Mouse (Mus musculus) kidney, adult 2 months (tissue): ENCODE measurements around the gene Dram1. TPM values are rescaled to one million over a fixed set of nuclear protein-coding genes. Genes with fewer than 3 reads are reported as not detected.

Source experiments
- DNase-seq: peaks from one replicate; pipeline ENCODE4 v3.0.0; 2021
- H3K27ac ChIP-seq: fragments of 200-500 bp; 2 replicates; pipeline ENCODE4 v1.5.1; 2012; ENCODE audit warnings: low read depth, low read length, control low read depth, inconsistent platforms; ENCODE audit not compliant: insufficient read depth
- H3K27me3 ChIP-seq: fragments of 200-500 bp; replicated peaks from 2 replicates; pipeline ENCODE4 v1.6.1; 2012; ENCODE audit warnings: mild to moderate bottlenecking, moderate library complexity, low read length, inconsistent platforms; ENCODE audit not compliant: control insufficient read depth, insufficient read depth
- H3K36me3 ChIP-seq: fragments of 200-500 bp; 2 replicates; pipeline ENCODE4 v1.6.1; 2012; ENCODE audit warnings: mild to moderate bottlenecking, moderate library complexity, low read length, inconsistent platforms; ENCODE audit not compliant: control insufficient read depth, insufficient read depth
- H3K4me1 ChIP-seq: fragments of 200-500 bp; 2 replicates; pipeline ENCODE4 v1.6.1; 2011; ENCODE audit warnings: low read length; ENCODE audit not compliant: control insufficient read depth, insufficient read depth
- H3K4me3 ChIP-seq: fragments of 200-500 bp; 2 replicates; pipeline ENCODE4 v1.5.1; 2011; ENCODE audit warnings: mild to moderate bottlenecking, low read depth, low read length, control low read depth; ENCODE audit not compliant: insufficient read depth
- CTCF ChIP-seq: fragments of 200-500 bp; conservative IDR thresholded peaks from 2 replicates; pipeline ENCODE4 v1.5.1; 2011; ENCODE audit warnings: low read depth, mild to moderate bottlenecking, control low read depth, low read length, moderate library complexity, mixed read lengths; ENCODE audit not compliant: insufficient read depth, insufficient read length
- POLR2A ChIP-seq: fragments of 200-500 bp; IDR thresholded peaks from one replicate; pipeline ENCODE4 v1.6.1; 2011; ENCODE audit warnings: low read depth, low read length, control low read depth
- WGBS: fragments of 180-500 bp; shearing (Covaris S2); methylation state at CpG from one replicate; pipeline ENCODE4 v1.1.7; 2018; 5-methylcytosine and 5-hydroxymethylcytosine counted together
- polyA plus RNA-seq: library from polyadenylated mRNA; depleted of rRNA; stranded (reverse); fragments of >200 nt; gene quantifications from 2 replicates; pipeline ENCODE4 v1.2.3, GENCODE M21; 2012; rRNA removed

Gene Dram1
- polyA plus RNA-seq, result 16.4 and 18.5 TPM in 2 replicates

DNA sequence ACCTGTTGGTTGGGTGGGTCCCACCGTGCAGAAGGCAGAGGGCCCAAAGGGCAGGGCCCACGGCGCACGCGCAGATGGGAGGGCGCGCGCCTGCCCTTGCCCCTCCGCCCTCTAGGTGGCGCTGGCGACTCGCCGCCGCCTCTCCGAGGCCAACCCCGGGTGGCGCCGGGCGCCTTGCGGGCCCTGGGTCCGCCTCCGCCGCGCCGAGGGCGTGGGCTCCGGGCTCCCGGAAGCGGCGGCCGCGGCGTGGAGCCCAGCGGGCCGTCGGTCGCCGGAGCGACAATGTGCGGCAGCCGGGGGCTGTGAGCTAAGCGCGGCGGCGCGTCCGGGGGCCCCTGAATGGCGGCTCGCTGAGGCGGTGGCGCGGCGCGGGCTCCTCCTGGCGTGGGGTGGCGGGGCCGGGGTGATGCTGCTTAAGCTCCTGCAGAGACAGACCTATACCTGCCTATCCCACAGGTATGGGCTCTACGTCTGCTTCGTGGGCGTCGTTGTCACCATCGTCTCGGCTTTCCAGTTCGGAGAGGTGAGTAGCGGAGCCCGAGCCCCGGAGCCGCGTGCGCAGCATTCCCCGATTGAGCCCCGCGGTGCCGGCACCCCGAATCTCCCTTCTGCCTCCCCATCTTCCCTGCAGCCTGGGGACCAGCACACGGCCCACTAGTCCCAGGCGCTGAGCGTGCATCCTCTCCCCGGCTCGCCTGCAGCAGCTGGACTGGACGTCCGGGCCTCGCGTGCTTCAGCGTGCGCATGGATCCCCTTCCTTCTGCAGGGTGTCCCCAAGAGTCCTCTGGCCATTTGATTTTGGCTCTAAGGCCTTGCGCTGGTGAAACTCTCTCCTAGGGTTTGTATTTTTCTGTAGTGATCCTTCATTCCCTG is at the start of gene Dram1, which contains the start of gene Gnptab:
Dram1 (minus strand) TSS at position 68 of the 873 bp plus-strand sequence.
Gnptab (plus strand) TSS at position 120 of the 873 bp plus-strand sequence.
- Histone ChIP-seq H3K36me3 (no peaks in the 10 kb centered on the region), H3K27ac (0 out of 2 replicates have a peak within 1 kb of the TSS, but pooled peaks have one; percentile 13), H3K4me1 (peaks cover 25% of the 10 kb centered on the region), H3K27me3 (no peaks in the 10 kb centered on the region), H3K4me3 (peak within 1 kb of the TSS; percentile 60)
- under 1% methylated on average over 87 of the region's 87 CpGs for WGBS
- peak; percentile 88 for DNase-seq
- TF ChIP-seq CTCF (peak; percentile 83), POLR2A (no peak)

DNA sequence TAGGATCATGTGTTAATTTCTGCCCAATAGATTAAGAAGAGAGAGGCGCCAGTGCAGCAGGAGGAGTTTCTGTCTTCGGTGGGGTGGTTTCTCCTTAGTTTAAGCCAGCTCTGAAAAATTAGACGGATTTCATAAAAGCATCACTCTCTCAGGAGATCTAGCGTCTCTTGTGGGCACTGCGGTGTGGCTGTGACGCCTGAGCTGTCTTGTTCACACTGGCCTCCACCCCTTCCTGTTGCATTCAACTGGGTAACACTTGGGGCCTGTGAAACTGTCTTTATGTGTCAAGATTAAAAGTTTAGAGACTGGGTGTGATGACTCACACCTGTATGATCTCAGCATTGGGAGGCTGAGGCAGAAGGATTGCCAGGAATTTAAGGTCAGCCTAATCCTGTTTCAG is 49.1 kb upstream of the Dram1 start:
- H3K36me3 ChIP-seq, result peaks cover 2% of the 10 kb centered on the region; the same call in 1 of the 2 replicates
- 90% methylated on average over 6 of the region's 6 CpGs for WGBS
- no peak for DNase-seq
- H3K27me3 ChIP-seq, result no peaks in the 10 kb centered on the region
- TF ChIP-seq CTCF (no peak), POLR2A (no peak)
- H3K4me1 ChIP-seq, result no peaks in the 10 kb centered on the region
- no peak overlapping the region for H3K27ac ChIP-seq
- no peak overlapping the region for H3K4me3 ChIP-seq

DNA sequence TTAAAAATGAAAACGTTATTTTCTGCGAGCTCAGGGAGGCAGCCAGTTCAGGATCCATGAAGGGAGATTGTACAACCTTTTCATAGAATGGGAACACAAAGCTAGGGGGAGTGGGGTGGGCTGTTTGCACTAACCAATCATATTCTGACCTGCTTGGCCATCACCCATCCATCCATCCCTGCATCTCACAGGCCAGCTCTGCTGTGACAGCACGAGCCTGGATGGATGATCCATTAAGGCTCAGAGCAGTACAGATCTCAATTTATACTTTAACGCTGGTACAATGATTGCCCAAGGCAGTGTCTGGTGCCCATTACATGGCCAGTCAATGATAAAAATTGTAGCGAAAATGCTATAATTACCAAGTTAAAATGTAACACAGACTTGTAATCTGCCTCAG is 48.0 kb upstream of the Dram1 start:
- WGBS, result 47% methylated on average over 5 of the region's 5 CpGs
- Histone ChIP-seq H3K4me3 (no peak overlapping the region), H3K4me1 (no peaks in the 10 kb centered on the region), H3K27me3 (no peaks in the 10 kb centered on the region), H3K27ac (no peak overlapping the region), H3K36me3 (peaks cover 2% of the 10 kb centered on the region; the same call in 1 of the 2 replicates)
- TF ChIP-seq CTCF (no peak), POLR2A (no peak)
- no peak for DNase-seq

DNA sequence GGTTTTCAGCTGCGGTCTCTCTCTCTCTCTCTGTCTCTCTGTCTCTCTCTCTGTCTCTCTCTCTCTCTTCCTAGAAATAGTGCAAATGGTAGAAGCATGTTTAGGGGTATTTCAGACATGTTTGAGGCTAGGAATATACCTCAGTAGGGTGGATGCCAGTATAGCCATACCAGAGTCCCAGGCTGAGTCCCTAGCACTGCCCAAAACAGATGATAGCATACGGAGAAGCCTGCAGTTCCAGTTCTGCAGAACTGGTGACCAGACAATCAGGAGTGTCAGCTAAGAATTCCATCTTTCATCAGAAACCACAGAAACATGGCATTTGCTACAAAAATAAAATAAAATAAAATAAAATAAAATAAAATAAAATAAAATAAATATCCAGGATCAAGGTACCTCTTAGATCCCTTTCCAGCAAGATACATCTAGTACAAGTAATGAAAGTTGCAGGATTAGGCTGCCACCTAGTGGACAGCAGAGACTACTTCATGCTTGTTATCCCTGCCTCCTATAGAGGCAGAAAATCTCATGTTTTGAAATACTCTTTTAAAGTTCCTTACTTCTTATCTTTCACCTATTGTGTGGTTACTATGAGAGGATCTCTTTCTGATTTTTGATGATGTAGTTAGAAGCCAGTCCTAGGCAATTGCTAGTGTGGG is 47.4 kb upstream of the Dram1 start:
- Histone ChIP-seq H3K27ac (no peak overlapping the region), H3K4me1 (no peaks in the 10 kb centered on the region), H3K36me3 (peaks cover 2% of the 10 kb centered on the region; the same call in 1 of the 2 replicates), H3K4me3 (no peak overlapping the region), H3K27me3 (no peaks in the 10 kb centered on the region)
- TF ChIP-seq CTCF (no peak), POLR2A (no peak)
- 98% methylated on average over 2 of the region's 2 CpGs for WGBS
- DNase-seq, result peak; percentile 73

DNA sequence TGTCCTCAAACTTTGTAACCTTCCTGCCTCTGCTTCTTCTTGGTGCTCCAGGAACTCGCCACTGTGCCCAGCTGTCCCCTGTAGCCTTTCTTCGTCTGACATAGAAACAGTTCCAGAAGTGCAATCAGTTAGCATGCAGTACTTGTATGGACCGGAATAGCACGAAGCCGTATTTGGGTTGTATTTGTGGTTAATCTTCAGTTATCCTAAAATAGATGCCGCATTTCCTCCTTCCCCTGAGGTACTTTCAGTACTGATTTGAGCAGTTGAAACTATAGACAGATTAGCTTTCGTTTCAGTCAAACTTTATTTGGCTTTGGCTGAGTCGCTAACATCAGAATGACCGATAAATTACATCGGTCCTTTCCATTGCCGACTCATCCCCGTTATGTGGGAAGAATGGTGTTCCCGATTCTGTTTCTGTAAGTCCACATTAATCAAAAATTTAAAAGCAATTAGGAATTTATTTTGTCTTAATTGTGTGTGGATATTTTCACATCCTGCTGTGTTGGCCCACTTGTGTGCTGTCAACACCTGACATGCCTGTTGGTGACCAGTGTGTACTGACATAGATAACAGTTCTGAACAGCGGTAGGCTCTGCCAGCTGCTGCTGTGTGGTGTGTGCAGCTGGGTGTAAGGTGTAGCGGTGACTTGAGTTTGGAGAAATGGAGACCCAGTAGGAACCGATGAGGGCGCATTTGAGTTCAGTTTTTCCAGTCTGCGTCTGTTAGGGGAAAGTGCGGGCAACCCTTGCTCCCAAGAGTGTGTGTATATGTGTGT is 42.0 kb upstream of the Dram1 start:
- H3K4me3 ChIP-seq, result no peak overlapping the region
- 92% methylated on average over 19 of the region's 19 CpGs for WGBS
- H3K27ac ChIP-seq, result no peak overlapping the region
- no peaks in the 10 kb centered on the region for H3K36me3 ChIP-seq
- DNase-seq, result no peak
- TF ChIP-seq CTCF (no peak), POLR2A (no peak)
- H3K4me1 ChIP-seq, result no peaks in the 10 kb centered on the region
- H3K27me3 ChIP-seq, result no peaks in the 10 kb centered on the region

DNA sequence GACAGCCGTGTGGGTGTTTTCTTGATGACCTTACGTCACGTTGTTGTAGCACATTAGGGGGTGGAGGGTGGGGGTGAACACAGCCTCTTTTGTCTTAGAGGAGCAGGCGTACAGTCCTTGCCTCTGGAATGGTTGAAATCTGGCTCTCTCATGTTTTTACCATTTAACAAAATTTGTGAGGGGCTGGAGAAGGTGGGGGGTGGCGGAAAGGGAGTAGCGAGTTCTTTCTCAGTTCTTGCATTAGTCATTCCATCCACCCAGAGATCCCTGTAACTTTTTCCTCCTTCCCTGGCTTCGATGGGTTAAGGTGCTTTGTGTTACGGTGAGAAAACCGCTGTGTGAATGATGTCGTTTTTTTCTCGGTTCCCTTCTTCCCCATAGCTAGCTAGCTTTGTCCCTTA is 41.3 kb upstream of the Dram1 start:
- Histone ChIP-seq H3K36me3 (no peaks in the 10 kb centered on the region), H3K27ac (no peak overlapping the region), H3K4me1 (no peaks in the 10 kb centered on the region), H3K27me3 (no peaks in the 10 kb centered on the region), H3K4me3 (no peak overlapping the region)
- TF ChIP-seq CTCF (no peak), POLR2A (no peak)
- WGBS, result 80% methylated on average over 11 of the region's 11 CpGs
- no peak for DNase-seq
